Mouse (Mus musculus) stomach, embryonic 14.5 days (tissue): ENCODE measurements around the gene Bmp7. TPM values are rescaled to one million over a fixed set of nuclear protein-coding genes. Genes with fewer than 3 reads are reported as not detected.

Experiments
- ATAC-seq: fragments of 200-750 bp; cut with Nextera tagmentation; 2 replicates; pipeline ENCODE4 v1.8.0; 2017; ENCODE audit warnings: low read depth, moderate TSS enrichment; ENCODE audit not compliant: insufficient number of reproducible peaks, insufficient read depth, low FRiP score
- H3K27ac ChIP-seq: fragments of 300-500 bp; sonication (generic); 2 replicates; pipeline ENCODE4 v1.5.1; 2014; ENCODE audit warnings: mild to moderate bottlenecking, low read length, moderate library complexity, mixed read lengths
- H3K27me3 ChIP-seq: fragments of 300-500 bp; sonication (generic); 2 replicates; pipeline ENCODE4 v1.6.1; 2014; ENCODE audit warnings: low read length, control low read depth, mixed read lengths; ENCODE audit not compliant: control insufficient read depth, insufficient read depth
- H3K36me3 ChIP-seq: fragments of 300-500 bp; sonication (generic); 2 replicates; pipeline ENCODE4 v1.6.1; 2014; ENCODE audit warnings: mild to moderate bottlenecking, control low read depth, low read length, moderate library complexity, mixed read lengths; ENCODE audit not compliant: control insufficient read depth, insufficient read depth
- H3K4me1 ChIP-seq: fragments of 300-500 bp; sonication (generic); 2 replicates; pipeline ENCODE4 v1.6.1; 2014; ENCODE audit warnings: low read length, control low read depth, mixed read lengths; ENCODE audit not compliant: control insufficient read depth, insufficient read depth
- H3K4me2 ChIP-seq: fragments of 300-500 bp; sonication (generic); replicated peaks from 2 replicates; pipeline ENCODE4 v1.6.1; 2014; ENCODE audit warnings: low read depth, low read length, control low read depth
- H3K4me3 ChIP-seq: fragments of 300-500 bp; sonication (generic); 2 replicates; pipeline ENCODE4 v1.5.1; 2014; ENCODE audit warnings: low read depth, low read length, control low read depth
- H3K9ac ChIP-seq: fragments of 300-500 bp; sonication (generic); replicated peaks from 2 replicates; pipeline ENCODE4 v1.6.1; 2014; ENCODE audit warnings: low read depth, mild to moderate bottlenecking, control low read depth, low read length, moderate library complexity, mixed read lengths
- H3K9me3 ChIP-seq: fragments of 300-500 bp; sonication (generic); 2 replicates; pipeline ENCODE4 v1.6.1; 2016; ENCODE audit warnings: low read depth, low read length, control low read depth; ENCODE audit not compliant: control insufficient read depth
- WGBS: fragments of 180-500 bp; shearing (Covaris S2); extraction: QIAGEN DNeasy Blood & Tissue Kit; methylation state at CpG from one replicate; pipeline ENCODE4 v1.1.7; 2014; 5-methylcytosine and 5-hydroxymethylcytosine counted together
- polyA plus RNA-seq: library from polyadenylated mRNA; unstranded; fragments of >200 nt; fragmentation: Nextera tagmentation; extraction: Ambion mirVana; gene quantifications from 2 replicates; pipeline ENCODE4 v1.2.1, GENCODE M21; 2014

The Bmp7 gene
- polyA plus RNA-seq, 1 experiment from 2014 or later: 20.7 TPM

DNA sequence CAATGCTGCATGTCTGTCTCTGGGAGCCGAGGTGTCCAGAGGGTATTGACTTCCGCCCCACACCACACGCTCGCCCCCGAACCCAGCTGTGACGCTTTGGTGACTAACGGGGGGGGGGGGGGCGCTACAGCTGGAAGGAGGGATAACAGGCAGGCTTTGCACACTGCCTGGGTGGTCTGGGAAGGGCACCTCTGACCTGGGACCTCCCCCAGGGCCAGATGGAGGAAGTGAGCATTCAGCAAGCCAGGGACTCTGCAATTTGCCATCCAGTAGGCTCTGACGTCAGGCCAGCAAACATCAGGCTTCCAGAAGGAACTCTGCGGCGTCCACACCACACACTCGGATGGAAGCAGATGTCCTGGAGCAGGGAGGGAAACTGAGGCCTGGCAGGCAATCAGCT, 52.0 kb downstream of the Bmp7 start:
- H3K4me2 ChIP-seq: no peak overlapping the region
- H3K9ac ChIP-seq: no peak overlapping the region
- H3K27ac ChIP-seq: no peak overlapping the region
- 41% methylated on average over 11 of the region's 12 CpGs for WGBS
- H3K9me3 ChIP-seq: no peaks in the 10 kb centered on the region
- ATAC-seq: no peak
- no peaks in the 10 kb centered on the region for H3K27me3 ChIP-seq
- H3K36me3 ChIP-seq: no peaks in the 10 kb centered on the region; the same call in 1 of the 2 replicates
- H3K4me1 ChIP-seq: 0 out of 2 replicates have a peak, but pooled peaks cover 7% of the 10 kb centered on the region
- H3K4me3 ChIP-seq: no peak overlapping the region

DNA sequence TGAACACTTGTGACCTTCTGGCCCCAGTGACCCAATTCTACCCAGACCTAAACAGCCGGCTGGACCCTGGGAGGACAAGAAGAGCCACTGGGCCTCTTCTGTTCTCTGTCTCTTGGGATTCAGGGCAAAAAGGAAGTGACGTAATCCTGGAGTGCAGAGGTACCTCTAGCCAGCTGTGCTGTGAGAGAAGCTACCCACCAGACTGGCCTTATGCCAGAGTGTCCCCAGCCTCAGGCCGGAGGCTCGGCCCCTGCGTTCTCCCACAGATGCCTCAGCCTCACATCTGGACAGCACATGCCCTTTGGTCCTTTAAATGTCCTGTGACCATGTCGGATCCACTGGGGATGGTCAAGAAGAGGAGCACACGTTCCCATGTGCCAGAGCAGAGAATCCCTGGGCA, 54.3 kb downstream of the Bmp7 start:
- no peaks in the 10 kb centered on the region for H3K9me3 ChIP-seq
- H3K27me3 ChIP-seq: no peaks in the 10 kb centered on the region
- H3K9ac ChIP-seq: no peak overlapping the region
- WGBS: 47% methylated on average over 7 of the region's 7 CpGs
- H3K27ac ChIP-seq: no peak overlapping the region
- 0 out of 2 replicates have a peak, but pooled peaks cover 7% of the 10 kb centered on the region for H3K4me1 ChIP-seq
- ATAC-seq: no peak; the same call in 1 of the 2 replicates
- no peak overlapping the region for H3K4me2 ChIP-seq
- no peak overlapping the region for H3K4me3 ChIP-seq
- H3K36me3 ChIP-seq: no peaks in the 10 kb centered on the region

DNA sequence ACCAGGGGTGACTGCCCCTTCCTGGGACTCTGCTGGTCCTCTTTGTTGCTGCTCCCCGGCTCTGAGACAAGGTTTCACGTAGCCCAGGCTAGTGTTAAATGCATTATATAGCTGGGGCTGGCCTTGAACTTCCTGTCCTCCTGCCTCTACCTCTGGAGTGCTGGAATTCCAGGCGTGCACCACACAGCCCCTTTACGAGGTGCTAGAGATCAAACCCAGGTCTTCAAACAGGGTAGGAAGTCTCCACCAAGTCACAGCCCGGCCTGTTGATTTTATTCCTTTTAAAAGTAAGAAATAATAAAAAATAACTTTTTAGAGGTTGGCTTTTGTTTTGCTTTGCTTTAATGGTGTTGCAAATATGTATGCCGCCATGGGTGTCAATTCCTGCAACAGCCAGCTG, 55.5 kb downstream of the Bmp7 start:
- Histone ChIP-seq H3K9ac (no peak overlapping the region), H3K27ac (no peak overlapping the region), H3K27me3 (no peaks in the 10 kb centered on the region), H3K36me3 (no peaks in the 10 kb centered on the region), H3K4me2 (no peak overlapping the region), H3K4me3 (no peak overlapping the region), H3K4me1 (0 out of 2 replicates have a peak, but pooled peaks cover 7% of the 10 kb centered on the region), H3K9me3 (no peaks in the 10 kb centered on the region)
- 80% methylated on average over 6 of the region's 6 CpGs for WGBS
- ATAC-seq: no peak

DNA sequence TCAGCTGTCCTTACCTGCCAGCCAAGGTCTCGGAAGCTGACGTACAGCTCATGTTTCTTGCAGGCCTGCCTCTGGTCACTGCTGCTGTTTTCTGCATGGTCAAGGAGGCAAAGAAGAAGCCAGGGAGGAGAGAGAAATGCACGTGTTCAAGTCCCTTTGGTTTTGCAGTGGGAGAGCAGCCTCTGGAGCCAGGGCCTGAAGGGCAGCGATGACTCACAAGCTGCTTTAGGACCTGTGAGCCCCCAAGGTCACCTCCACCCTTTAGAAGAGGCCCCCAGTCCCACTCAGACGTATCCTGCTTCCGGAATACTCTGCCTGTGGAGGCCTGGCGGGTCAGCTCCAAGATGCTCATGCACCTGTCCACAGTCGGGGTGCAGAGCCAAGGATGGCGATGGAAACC, 64.9 kb downstream of the Bmp7 start:
- Histone ChIP-seq H3K36me3 (no peaks in the 10 kb centered on the region; the same call in 1 of the 2 replicates), H3K9ac (no peak overlapping the region), H3K9me3 (no peaks in the 10 kb centered on the region), H3K4me1 (no peaks in the 10 kb centered on the region), H3K27me3 (no peaks in the 10 kb centered on the region), H3K27ac (no peak overlapping the region), H3K4me3 (no peak overlapping the region), H3K4me2 (no peak overlapping the region)
- no peak for ATAC-seq
- 88% methylated on average over 9 of the region's 9 CpGs for WGBS

DNA sequence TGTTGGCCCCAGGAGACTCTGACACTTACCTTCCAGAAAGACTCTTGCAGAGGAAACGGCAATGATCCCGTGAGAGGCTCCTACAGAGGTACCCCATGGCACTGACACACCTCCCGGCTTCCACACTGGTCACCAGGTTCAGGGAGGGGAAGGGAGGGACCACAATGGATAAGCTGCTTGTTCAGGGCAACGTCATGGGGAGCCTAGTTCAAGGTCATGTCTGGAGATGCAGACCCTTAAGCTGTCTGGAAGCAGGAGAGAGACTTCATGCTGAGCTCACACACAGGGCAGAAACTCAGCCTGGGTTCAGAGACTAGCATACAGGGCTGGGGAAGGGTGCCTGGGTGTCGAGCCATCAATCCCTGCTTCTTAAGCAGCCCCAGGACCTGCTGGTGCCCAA, 73.8 kb downstream of the Bmp7 start:
- no peaks in the 10 kb centered on the region for H3K9me3 ChIP-seq
- H3K9ac ChIP-seq: no peak overlapping the region
- H3K27ac ChIP-seq: peak overlapping the region; percentile 84
- no peaks in the 10 kb centered on the region; the same call in 1 of the 2 replicates for H3K36me3 ChIP-seq
- no peak overlapping the region for H3K4me3 ChIP-seq
- no peaks in the 10 kb centered on the region for H3K27me3 ChIP-seq
- no peak for ATAC-seq
- H3K4me2 ChIP-seq: no peak overlapping the region
- WGBS: 74% methylated on average over 5 of the region's 5 CpGs
- peaks cover 22% of the 10 kb centered on the region for H3K4me1 ChIP-seq

DNA sequence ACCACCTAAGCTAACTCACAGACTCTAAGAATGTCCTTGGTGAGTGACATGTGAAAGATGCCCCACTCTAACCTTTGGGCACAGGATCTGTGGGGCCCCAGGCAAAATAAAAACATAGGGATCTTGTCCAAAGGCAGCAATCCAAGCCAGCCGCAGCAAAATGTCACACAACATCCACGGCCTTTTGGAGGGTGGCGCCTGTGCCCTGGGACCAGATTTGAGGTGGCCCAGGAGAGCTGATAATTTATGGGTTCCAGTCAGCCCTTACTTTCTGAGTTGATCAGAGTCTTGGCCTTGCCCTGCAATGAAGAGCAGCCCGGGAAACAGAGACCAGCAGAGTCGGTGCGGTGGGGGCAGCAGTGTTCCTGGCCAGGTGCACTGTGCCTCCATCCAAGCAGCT, 75.0 kb downstream of the Bmp7 start:
- H3K4me1 ChIP-seq: peaks cover 22% of the 10 kb centered on the region
- H3K4me2 ChIP-seq: no peak overlapping the region
- H3K4me3 ChIP-seq: no peak overlapping the region
- H3K36me3 ChIP-seq: no peaks in the 10 kb centered on the region; the same call in 1 of the 2 replicates
- no peak for ATAC-seq
- H3K27me3 ChIP-seq: no peaks in the 10 kb centered on the region
- 93% methylated on average over 6 of the region's 6 CpGs for WGBS
- H3K27ac ChIP-seq: no peak overlapping the region
- H3K9me3 ChIP-seq: no peaks in the 10 kb centered on the region
- no peak overlapping the region for H3K9ac ChIP-seq

DNA sequence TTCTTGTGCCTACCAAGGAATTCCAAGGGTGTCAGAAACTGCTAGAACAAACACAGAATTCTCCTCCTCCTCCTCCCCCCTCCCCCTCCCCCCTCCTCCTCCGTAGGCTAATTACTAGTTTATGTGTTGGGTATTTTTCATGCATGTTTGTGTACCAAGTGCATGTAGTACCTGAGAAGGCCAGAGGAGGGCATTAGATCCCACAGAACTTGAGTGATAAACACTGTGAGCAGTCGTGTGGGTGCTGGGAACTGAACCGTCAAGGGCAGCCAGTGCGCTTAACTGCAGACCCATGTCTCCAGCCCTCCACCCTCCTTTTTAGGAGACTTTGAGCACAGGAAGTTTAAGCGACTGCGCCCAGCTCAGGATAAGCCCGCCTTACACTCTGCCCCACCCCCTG, 75.6 kb downstream of the Bmp7 start:
- Histone ChIP-seq H3K36me3 (no peaks in the 10 kb centered on the region), H3K4me2 (no peak overlapping the region), H3K9me3 (no peaks in the 10 kb centered on the region), H3K27me3 (no peaks in the 10 kb centered on the region), H3K9ac (no peak overlapping the region), H3K4me1 (peaks cover 22% of the 10 kb centered on the region), H3K4me3 (no peak overlapping the region), H3K27ac (no peak overlapping the region)
- WGBS: 92% methylated on average over 7 of the region's 7 CpGs
- no peak for ATAC-seq

DNA sequence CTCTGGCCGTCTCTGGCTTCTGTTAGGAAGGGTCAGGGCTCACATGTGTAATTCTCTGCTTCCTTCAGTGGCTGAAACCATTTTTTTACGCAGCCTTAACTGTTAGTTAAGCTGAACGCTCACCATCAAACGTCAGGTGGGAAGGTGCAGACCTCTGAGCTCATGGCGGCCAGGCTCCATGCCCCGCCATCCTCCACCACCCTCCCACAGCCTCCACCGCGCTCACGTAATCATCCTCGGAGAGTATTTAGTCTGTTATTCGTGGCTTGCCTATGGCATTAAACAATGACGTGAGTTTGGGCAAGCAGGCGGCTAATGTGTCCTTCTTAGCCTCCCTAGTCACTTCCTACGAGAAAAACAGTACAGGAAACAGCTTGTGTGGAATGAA, 76.7 kb downstream of the Bmp7 start:
- H3K27ac ChIP-seq: 0 out of 2 replicates have a peak overlapping the region, but pooled peaks have one; percentile 24

DNA sequence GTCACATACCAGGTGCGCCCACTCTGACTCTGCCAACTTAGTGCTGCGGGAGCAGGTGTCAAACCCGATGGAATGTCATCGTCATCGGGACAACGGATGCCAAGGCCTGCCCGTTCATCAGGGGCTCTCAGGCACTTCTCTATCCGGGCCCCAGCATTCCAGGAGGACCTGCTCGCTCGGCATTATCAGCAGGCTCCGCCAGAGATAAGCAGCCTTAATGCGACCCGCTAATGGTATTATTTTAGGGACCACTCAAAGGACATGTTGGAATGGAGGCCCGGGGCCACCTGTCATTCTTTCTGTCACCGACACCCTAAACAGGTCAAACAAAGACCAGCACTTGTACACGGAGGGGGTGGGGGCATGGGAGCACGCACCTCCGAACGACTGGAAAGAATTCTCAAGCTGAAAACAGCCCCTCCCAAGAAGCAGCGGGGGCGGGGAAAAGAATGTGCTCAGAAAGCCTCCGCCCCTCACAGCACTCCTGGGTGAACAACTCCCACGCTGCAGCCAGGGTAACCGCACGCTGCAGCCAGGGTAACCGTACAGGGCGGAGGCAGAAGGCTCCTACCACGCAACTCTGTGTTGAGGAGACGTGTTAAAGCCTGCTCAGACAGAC, 77.2 kb downstream of the Bmp7 start:
- Histone ChIP-seq H3K27ac (no peak overlapping the region), H3K36me3 (no peaks in the 10 kb centered on the region), H3K9ac (no peak overlapping the region), H3K27me3 (no peaks in the 10 kb centered on the region), H3K9me3 (no peaks in the 10 kb centered on the region), H3K4me2 (peak overlapping the region; percentile 34), H3K4me1 (peaks cover 22% of the 10 kb centered on the region), H3K4me3 (no peak overlapping the region; the same call in 1 of the 2 replicates)
- WGBS: 14% methylated on average over 29 of the region's 29 CpGs
- ATAC-seq: peak; percentile 83

More for the DNA sequence above, 76.7 kb downstream of the Bmp7 start:
- no peaks in the 10 kb centered on the region for H3K27me3 ChIP-seq
- WGBS: 27% methylated on average over 14 of the region's 14 CpGs
- peak overlapping the region; percentile 34 for H3K4me2 ChIP-seq
- H3K4me1 ChIP-seq: peaks cover 22% of the 10 kb centered on the region
- H3K36me3 ChIP-seq: no peaks in the 10 kb centered on the region
- ATAC-seq: peak; percentile 38; the same call in 1 of the 2 replicates
- H3K9ac ChIP-seq: no peak overlapping the region
- no peak overlapping the region; the same call in 1 of the 2 replicates for H3K4me3 ChIP-seq
- H3K9me3 ChIP-seq: no peaks in the 10 kb centered on the region
